Mouse (Mus musculus): ENCODE data around the gene Ltbp1.

Ltbp1 gene

GRCm38 (mm10) chr17:75243221-75243620 lies 237.9 kb downstream of the Ltbp1 start:
- DNase-seq = peak; percentile 5 to 32

- DNase-seq = no peak
These were observed 238.8 kb downstream of the Ltbp1 start for GRCm38 (mm10) chr17:75244148-75244547.

- no peak for DNase-seq
These were observed 239.7 kb downstream of the Ltbp1 start for GRCm38 (mm10) chr17:75245085-75245484.

GRCm38 (mm10) chr17:75248632-75249031 lies 243.3 kb downstream of the Ltbp1 start:
- peak in 1 of 2 experiments; percentile 23 for DNase-seq

GRCm38 (mm10) chr17:75250571-75250970 lies 245.2 kb downstream of the Ltbp1 start:
- no peak for DNase-seq

GRCm38 (mm10) chr17:75251094-75251493 lies 245.7 kb downstream of the Ltbp1 start:
- DNase-seq = no peak

GRCm38 (mm10) chr17:75252540-75252939 lies 247.2 kb downstream of the Ltbp1 start:
- no peak for DNase-seq

GRCm38 (mm10) chr17:75254909-75255308 lies 249.5 kb downstream of the Ltbp1 start:
- no peak for DNase-seq

- DNase-seq = no peak
These were observed 250.6 kb downstream of the Ltbp1 start for GRCm38 (mm10) chr17:75255967-75256366.

- DNase-seq = no peak
These were observed 253.1 kb downstream of the Ltbp1 start for GRCm38 (mm10) chr17:75258427-75258826.

- no peak for DNase-seq
These were observed 258.1 kb downstream of the Ltbp1 start for GRCm38 (mm10) chr17:75263336-75263990.

- DNase-seq = peak in 1 of 2 experiments; percentile 30
These were observed 263.1 kb downstream of the Ltbp1 start for GRCm38 (mm10) chr17:75268506-75268905.

GRCm38 (mm10) chr17:75272446-75272845 lies 267.1 kb downstream of the Ltbp1 start:
- DNase-seq = no peak

- no peak for DNase-seq
These were observed 267.9 kb downstream of the Ltbp1 start for GRCm38 (mm10) chr17:75273272-75273671.

GRCm38 (mm10) chr17:75275302-75275701 lies 269.9 kb downstream of the Ltbp1 start:
- no peak for DNase-seq

GRCm38 (mm10) chr17:75278106-75278505 lies 272.7 kb downstream of the Ltbp1 start:
- DNase-seq = no peak

GRCm38 (mm10) chr17:75278561-75278960 lies 273.2 kb downstream of the Ltbp1 start:
- DNase-seq = no peak

GRCm38 (mm10) chr17:75281345-75281744 lies 276.0 kb downstream of the Ltbp1 start:
- DNase-seq = peak in 1 of 2 experiments; percentile 26

- no peak for DNase-seq
These were observed 279.7 kb downstream of the Ltbp1 start for GRCm38 (mm10) chr17:75284876-75285708.

- DNase-seq = no peak
These were observed 287.6 kb downstream of the Ltbp1 start for GRCm38 (mm10) chr17:75292986-75293385.

- no peak for DNase-seq
These were observed 288.4 kb downstream of the Ltbp1 start for GRCm38 (mm10) chr17:75293725-75294124.

- DNase-seq = no peak
These were observed 295.5 kb downstream of the Ltbp1 start for GRCm38 (mm10) chr17:75300908-75301307.

- no peak for DNase-seq
These were observed 299.5 kb downstream of the Ltbp1 start for GRCm38 (mm10) chr17:75304807-75305420.

- DNase-seq = no peak
These were observed 300.3 kb downstream of the Ltbp1 start for GRCm38 (mm10) chr17:75305714-75306113.
